Mouse (Mus musculus) neural tube, embryonic 13.5 days (tissue): ENCODE data around the gene Bcl2l11. TPM values are rescaled to one million over a fixed set of nuclear protein-coding genes. Genes with fewer than 3 reads are reported as not detected.

Experiments used
- ATAC-seq: fragments of 200-750 bp; cut with Nextera tagmentation; 2 replicates; pipeline ENCODE4 v1.8.0; 2017; ENCODE audit warnings: low read depth, mild to moderate bottlenecking, moderate TSS enrichment, moderate library complexity
- H3K27ac ChIP-seq: fragments of 300-500 bp; sonication (generic); replicated peaks from 2 replicates; pipeline ENCODE4 v1.5.1; 2015; ENCODE audit warnings: moderate library complexity, mild to moderate bottlenecking, inconsistent platforms
- H3K27me3 ChIP-seq: fragments of 300-500 bp; sonication (generic); 2 replicates; pipeline ENCODE4 v1.6.1; 2015; ENCODE audit warnings: mild to moderate bottlenecking, inconsistent platforms
- H3K36me3 ChIP-seq: fragments of 300-500 bp; sonication (generic); 2 replicates; pipeline ENCODE4 v1.6.1; 2015; ENCODE audit warnings: mild to moderate bottlenecking, inconsistent platforms
- H3K4me1 ChIP-seq: fragments of 300-500 bp; sonication (generic); replicated peaks from 2 replicates; pipeline ENCODE4 v1.6.1; 2015; ENCODE audit warnings: inconsistent platforms
- H3K4me2 ChIP-seq: fragments of 300-500 bp; sonication (generic); 2 replicates; pipeline ENCODE4 v1.6.1; 2015; ENCODE audit warnings: inconsistent platforms, mild to moderate bottlenecking, moderate library complexity
- H3K4me3 ChIP-seq: fragments of 300-500 bp; sonication (generic); 2 replicates; pipeline ENCODE4 v1.5.1; 2015; ENCODE audit warnings: mild to moderate bottlenecking, inconsistent platforms
- H3K9ac ChIP-seq: fragments of 300-500 bp; sonication (generic); 2 replicates; pipeline ENCODE4 v1.6.1; 2015; ENCODE audit warnings: moderate library complexity, mild to moderate bottlenecking, inconsistent platforms
- H3K9me3 ChIP-seq: fragments of 300-500 bp; sonication (generic); 2 replicates; pipeline ENCODE4 v1.6.1; 2016; ENCODE audit warnings: inconsistent platforms
- WGBS: fragments of 180-500 bp; shearing (Covaris S2); methylation state at CpG from one replicate; pipeline ENCODE4 v1.1.7; 2015; 5-methylcytosine and 5-hydroxymethylcytosine counted together
- polyA plus RNA-seq: library from polyadenylated mRNA; unstranded; fragments of >200 nt; fragmentation: Nextera tagmentation; extraction: Ambion mirVana; gene quantifications from 2 replicates; pipeline ENCODE4 v1.2.1, GENCODE M21; 2015

Bcl2l11 gene
- polyA plus RNA-seq, 1 experiment from 2014 or later = 14.8 TPM

DNA sequence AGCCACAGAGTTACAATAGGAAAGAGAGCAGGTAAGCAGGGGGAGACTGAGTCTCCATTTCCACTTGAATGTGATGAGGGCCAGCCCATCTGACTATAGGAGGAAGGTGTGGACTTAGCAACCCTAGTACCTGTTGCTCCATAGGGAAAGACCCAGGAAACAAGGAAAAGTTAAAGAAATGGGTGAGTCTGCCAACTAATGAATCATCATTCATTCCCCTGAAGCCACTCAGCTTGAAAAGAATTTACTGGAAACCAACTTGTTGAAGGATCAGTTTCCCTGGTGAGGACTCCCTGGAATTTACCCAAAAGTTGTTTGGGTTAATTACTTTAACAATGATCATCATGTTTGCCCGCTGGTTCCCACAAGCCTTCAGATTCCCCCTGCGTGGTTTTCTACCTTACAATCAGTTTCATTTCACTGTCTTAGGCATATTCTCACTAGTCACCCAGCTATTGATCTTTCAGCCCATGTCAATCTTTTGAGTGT, 84.0 kb downstream of the Bcl2l11 start:
- H3K9ac ChIP-seq = no peak overlapping the region
- H3K36me3 ChIP-seq = no peaks in the 10 kb centered on the region
- no peak for ATAC-seq
- no peaks in the 10 kb centered on the region for H3K27me3 ChIP-seq
- H3K9me3 ChIP-seq = no peaks in the 10 kb centered on the region
- no peak overlapping the region for H3K4me2 ChIP-seq
- no peak overlapping the region for H3K27ac ChIP-seq
- WGBS = 78% methylated on average over 2 of the region's 2 CpGs
- H3K4me3 ChIP-seq = no peak overlapping the region
- H3K4me1 ChIP-seq = peaks cover 23% of the 10 kb centered on the region

GRCm38 (mm10) chr2:128210376-128210775, 84.5 kb downstream of the Bcl2l11 start:
- no peak overlapping the region for H3K9ac ChIP-seq
- 35% methylated on average over 9 of the region's 9 CpGs for WGBS
- no peak for ATAC-seq
- H3K27me3 ChIP-seq = no peaks in the 10 kb centered on the region
- peaks cover 23% of the 10 kb centered on the region for H3K4me1 ChIP-seq
- H3K36me3 ChIP-seq = no peaks in the 10 kb centered on the region
- H3K9me3 ChIP-seq = no peaks in the 10 kb centered on the region
- no peak overlapping the region for H3K4me2 ChIP-seq
- H3K4me3 ChIP-seq = no peak overlapping the region
- H3K27ac ChIP-seq = no peak overlapping the region

DNA sequence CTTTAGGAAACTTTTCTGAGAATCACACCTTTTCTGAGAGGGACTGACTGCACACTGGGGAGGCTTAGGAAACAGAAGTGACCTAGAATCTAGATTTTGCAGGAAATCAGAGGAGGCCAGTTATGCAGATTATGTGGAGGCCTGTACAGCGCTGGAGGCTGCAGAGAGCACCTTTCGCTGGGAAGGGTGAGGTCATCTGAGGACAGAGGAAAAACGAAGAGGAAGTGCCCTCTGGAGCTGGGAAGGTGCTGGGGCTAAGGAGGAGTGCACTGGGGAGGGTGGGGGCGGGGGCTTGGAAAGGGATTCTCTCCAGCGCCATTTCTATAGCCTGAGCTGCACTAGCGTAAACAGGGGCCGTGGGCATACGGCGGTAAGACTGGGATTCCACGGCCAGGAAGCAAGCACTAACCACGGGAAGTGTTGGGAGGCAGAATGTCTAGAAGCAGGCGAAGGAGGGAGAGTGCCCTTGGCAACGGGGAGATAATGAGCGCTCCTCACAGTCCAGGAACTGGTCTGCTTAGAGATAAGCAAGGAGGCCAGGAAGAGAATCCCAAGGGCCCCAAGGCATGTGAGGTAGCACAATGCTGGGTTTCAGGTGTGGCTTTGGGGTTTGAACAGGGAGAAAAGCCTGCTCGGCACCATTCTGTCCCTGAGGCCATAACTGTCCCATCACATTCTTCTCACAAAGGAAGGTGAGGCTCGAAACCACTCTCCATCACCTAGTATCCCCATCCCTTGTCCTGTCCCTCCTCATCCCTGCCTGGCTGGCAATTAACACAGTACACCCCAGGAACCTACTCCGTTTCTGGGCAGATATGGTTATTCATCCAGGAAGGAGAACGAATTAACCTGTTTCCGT, 85.4 kb downstream of the Bcl2l11 start:
- no peaks in the 10 kb centered on the region for H3K9me3 ChIP-seq
- H3K27me3 ChIP-seq = no peaks in the 10 kb centered on the region
- peak overlapping the region; percentile 26 for H3K4me2 ChIP-seq
- H3K27ac ChIP-seq = no peak overlapping the region
- H3K9ac ChIP-seq = 0 out of 2 replicates have a peak overlapping the region, but pooled peaks have one; percentile 31
- H3K4me1 ChIP-seq = peaks cover 23% of the 10 kb centered on the region
- WGBS = 18% methylated on average over 19 of the region's 19 CpGs
- no peaks in the 10 kb centered on the region for H3K36me3 ChIP-seq
- H3K4me3 ChIP-seq = no peak overlapping the region
- peak; percentile 67 for ATAC-seq

DNA sequence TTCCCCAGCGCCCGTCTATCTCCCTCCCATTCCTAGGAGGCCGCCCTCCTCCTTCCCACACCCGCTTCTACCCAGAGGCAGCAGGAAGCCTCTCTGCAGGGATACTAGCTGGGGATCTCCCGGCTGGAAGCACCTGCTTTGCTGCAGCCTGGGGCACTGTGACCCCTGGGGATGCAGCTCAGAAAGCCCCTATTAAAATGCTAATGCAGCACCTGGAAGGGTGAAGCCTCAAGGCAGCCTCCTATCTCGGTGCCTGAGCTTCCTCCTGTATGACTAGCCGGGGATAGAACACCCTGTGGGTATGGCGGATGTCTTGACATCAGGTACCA, 86.0 kb downstream of the Bcl2l11 start:
- no peak overlapping the region for H3K27ac ChIP-seq
- no peaks in the 10 kb centered on the region for H3K27me3 ChIP-seq
- no peaks in the 10 kb centered on the region for H3K36me3 ChIP-seq
- H3K9ac ChIP-seq = no peak overlapping the region
- peak; percentile 13; the same call in 1 of the 2 replicates for ATAC-seq
- WGBS = 26% methylated on average over 8 of the region's 8 CpGs
- peaks cover 23% of the 10 kb centered on the region for H3K4me1 ChIP-seq
- no peak overlapping the region for H3K4me3 ChIP-seq
- H3K4me2 ChIP-seq = peak overlapping the region; percentile 26; the same call in 1 of the 2 replicates
- no peaks in the 10 kb centered on the region for H3K9me3 ChIP-seq
